Mouse (Mus musculus) olfactory bulb, adult 2 months (tissue): ENCODE data around the gene Lyz2.

ENCODE experiments used
- CTCF ChIP-seq: fragments of 200-500 bp; IDR thresholded peaks from 2 replicates; pipeline ENCODE4 v1.5.1; 2012; ENCODE audit warnings: low read depth, mild to moderate bottlenecking, low read length, moderate library complexity; ENCODE audit not compliant: insufficient read depth
- POLR2A ChIP-seq: fragments of 200-500 bp; IDR thresholded peaks from 2 replicates; pipeline ENCODE4 v1.6.1; 2012; ENCODE audit warnings: mild to moderate bottlenecking, low read depth, low read length, moderate library complexity; ENCODE audit not compliant: insufficient read depth

DNA sequence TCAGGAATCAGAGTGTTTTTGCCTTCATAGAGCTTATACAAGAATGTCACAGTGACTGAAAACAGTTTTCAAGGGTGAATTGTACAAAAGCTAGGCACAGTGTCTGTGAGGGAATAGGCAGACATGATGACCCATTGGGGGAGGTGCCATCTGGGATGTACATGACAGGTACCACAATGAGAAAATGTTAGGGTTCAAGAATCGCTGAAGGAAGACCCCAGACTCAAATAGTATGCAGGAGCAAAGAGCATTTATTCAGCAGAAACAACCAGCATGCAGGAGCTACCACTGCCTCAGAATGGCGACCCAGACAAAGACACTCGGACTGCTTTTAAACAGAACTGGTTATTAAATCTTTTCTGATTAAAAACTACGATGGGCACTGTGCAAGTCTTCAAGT lies 17.0 kb upstream of the Lyz2 start:
- TF ChIP-seq POLR2A (no peak), CTCF (no peak)
